Mouse (Mus musculus) brain, embryonic 14.5 days (tissue): ENCODE results near the gene Alpk1.

Source experiments
- CTCF ChIP-seq: fragments of 200-500 bp; IDR thresholded peaks from 2 replicates; pipeline ENCODE4 v1.5.1; 2012; ENCODE audit warnings: inconsistent platforms, mild to moderate bottlenecking, moderate library complexity, borderline replicate concordance; ENCODE audit not compliant: insufficient read depth, insufficient read length; ENCODE audit errors: extremely low read depth
- POLR2A ChIP-seq: fragments of 200-500 bp; IDR thresholded peaks from 2 replicates; pipeline ENCODE4 v1.6.1; 2012; ENCODE audit warnings: mild to moderate bottlenecking, inconsistent platforms, borderline replicate concordance; ENCODE audit not compliant: poor library complexity, insufficient read depth, insufficient read length, severe bottlenecking; ENCODE audit errors: extremely low read depth

- TF ChIP-seq CTCF (peak; percentile 77), POLR2A (no peak)
Observed at GRCm38 (mm10) chr3:127639875-127640761, 140.2 kb downstream of the Alpk1 start.
